Mouse (Mus musculus): ENCODE results near the gene Epo. TPM values are rescaled to one million over a fixed set of nuclear protein-coding genes. Genes with fewer than 3 reads are reported as not detected.

Epo gene
- total and polyA plus RNA-seq, 3 experiments = not detected

DNA sequence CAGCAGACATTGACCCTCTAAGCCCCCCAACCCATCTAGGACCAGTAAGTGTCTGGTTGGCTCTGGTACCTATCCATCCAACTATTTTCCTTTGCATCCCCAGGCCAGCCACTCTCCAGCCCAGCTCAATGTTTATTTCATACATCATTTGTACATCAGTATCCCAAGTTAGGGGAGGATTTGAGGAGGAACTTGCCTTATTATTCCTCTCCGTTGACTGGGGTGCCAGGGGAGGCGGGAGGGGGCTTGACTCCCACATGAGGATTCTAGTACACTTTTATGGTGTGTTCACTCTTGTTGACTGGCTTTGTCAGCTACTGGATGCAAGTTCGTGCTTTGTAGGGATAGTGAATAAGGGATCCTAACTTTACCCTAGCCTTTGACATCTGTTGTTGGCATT is 21.3 kb downstream of the Epo start:
- dilution Hi-C loops (cut with MboI; ENCODE audit: extremely low pct_ligation_motif_present, extremely low pct_unique_long_range_greater_than_20kb, low sequenced_read_pairs) = no loop called here

DNA sequence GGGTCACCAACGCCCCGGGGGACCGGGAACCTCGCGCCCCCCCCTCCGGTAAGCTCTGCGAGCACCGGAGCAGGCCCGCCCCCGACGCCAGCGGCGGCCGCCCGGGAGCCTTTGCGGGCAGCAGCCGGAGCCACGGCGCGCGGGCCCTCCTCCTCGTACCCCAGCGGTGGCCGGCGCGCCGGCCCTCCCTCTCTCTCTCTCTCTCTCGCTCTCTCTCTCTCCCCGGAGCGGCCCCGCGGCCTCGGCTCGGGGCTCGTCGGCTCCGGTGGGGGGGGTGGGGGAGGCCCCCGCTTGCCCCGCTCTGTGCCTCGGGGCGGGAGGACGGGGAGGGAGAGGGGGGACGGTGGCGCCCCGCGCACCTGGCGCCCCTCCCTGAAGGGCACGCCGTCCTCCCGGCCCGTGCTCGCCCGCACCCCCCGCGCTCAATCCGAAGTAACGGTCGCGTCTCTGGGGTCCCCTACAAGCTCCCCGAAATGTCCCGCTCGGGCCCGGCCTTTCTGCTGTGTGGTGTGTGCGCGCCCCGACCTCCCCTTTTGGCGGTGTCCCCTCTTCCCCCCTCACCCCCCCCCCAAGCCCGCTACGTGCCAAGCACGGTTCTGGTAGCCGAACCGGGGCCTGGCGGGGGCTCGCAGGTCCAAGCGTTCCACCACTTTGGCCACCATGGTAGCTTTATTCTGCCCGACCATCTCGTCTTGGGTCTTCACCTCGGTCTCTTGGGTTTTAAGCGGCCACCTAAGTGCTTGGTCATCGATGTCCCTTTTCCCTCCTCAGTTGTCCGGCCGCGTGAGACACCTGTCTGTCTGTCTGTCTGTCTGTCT is 22.3 kb downstream of the Epo start:
- H3K36me3 ChIP-seq (replicated peaks in 1 of 2; ENCODE audit: control insufficient read depth in 1 of 2, insufficient read depth in 1 of 2, low read length in 1 of 2) = peaks cover 4 to 28% of the 10 kb centered on the region in 2 experiments
- H3K4me2 ChIP-seq (ENCODE audit: insufficient read depth, low read depth, poor library complexity, severe bottlenecking) = peak overlapping the region; percentile 90
- H3K27ac ChIP-seq (ENCODE audit: insufficient read depth, low read depth) = no peak overlapping the region
- H3K9ac ChIP-seq (ENCODE audit: insufficient read depth, low read depth) = peak overlapping the region; percentile 95
- peaks cover 21% of the 10 kb centered on the region for H3K27me3 ChIP-seq (replicated peaks)
- TF ChIP-seq MAZ (IDR thresholded peaks at IDR 0.05; ENCODE audit: low read depth, low read length) = no peak
- TF ChIP-seq SMC3 (IDR thresholded peaks at IDR 0.05; ENCODE audit: low read depth, low read length) = no peak
- TF ChIP-seq JUN (IDR thresholded peaks at IDR 0.05; ENCODE audit: insufficient read depth, low read depth, low read length) = no peak
- no peak for TF ChIP-seq ELF1 (IDR thresholded peaks at IDR 0.05; ENCODE audit: low read depth, low read length)
- TF ChIP-seq SIN3A (IDR thresholded peaks at IDR 0.05; ENCODE audit: low read length) = no peak
- TF ChIP-seq MXI1 (IDR thresholded peaks at IDR 0.05; ENCODE audit: low read depth, low read length) = peak; percentile 19; the same call in 1 of the 2 replicates
- no peak for TF ChIP-seq RCOR1 (conservative IDR thresholded peaks at IDR 0.05; ENCODE audit: low read depth, low read length)
- no peak for TF ChIP-seq BHLHE40 (IDR thresholded peaks at IDR 0.05; ENCODE audit: low read depth, low read length)
- H3K4me1 ChIP-seq (ENCODE audit: control insufficient read depth in 1 of 2, insufficient read depth in 2 of 2) = peaks cover 3 to 34% of the 10 kb centered on the region in 2 experiments; a peak in 3 of 4 replicates
- in situ Hi-C loops (cut with MboI; ENCODE audit: low pct_ligation_motif_present, low pct_unique_long_range_greater_than_20kb, low sequenced_read_pairs) = loop anchor here (25.0 kb wide), 1 partner anchor 252 kb away; no protein-coding TSS in a partner anchor
- dilution Hi-C loops (cut with MboI; ENCODE audit: extremely low pct_ligation_motif_present, extremely low pct_unique_long_range_greater_than_20kb, low sequenced_read_pairs) = no loop called here
- H3K4me3 ChIP-seq (replicated peaks in 1 of 3; ENCODE audit: low read depth in 2 of 3, low read length in 2 of 3, poor library complexity in 1 of 3) = peak overlapping the region; percentile 45 to 76 (median 74)
- DNase-seq (ENCODE audit: extremely low read depth) = no peak
- H3K9me3 ChIP-seq (replicated peaks; ENCODE audit: low read length) = peaks cover 1% of the 10 kb centered on the region
- peaks cover 24% of the 10 kb centered on the region for H3K79me2 ChIP-seq (replicated peaks; ENCODE audit: control insufficient read depth, extremely low read depth, insufficient read depth, poor library complexity, severe bottlenecking)

More for the DNA sequence above, 21.3 kb downstream of the Epo start:
- TF ChIP-seq NRF1 (IDR thresholded peaks at IDR 0.05; ENCODE audit: low read depth, low read length) (no peak), MAX (IDR thresholded peaks at IDR 0.05; ENCODE audit: low read length) (no peak), POLR2A (IDR thresholded peaks at IDR 0.05; ENCODE audit: low read depth, low read length) (no peak), SIN3A (IDR thresholded peaks at IDR 0.05; ENCODE audit: low read length) (no peak), KAT2A (IDR thresholded peaks at IDR 0.05; ENCODE audit: insufficient replicate concordance, low read length) (no peak), CHD2 (IDR thresholded peaks at IDR 0.05; ENCODE audit: low read length) (no peak), ZKSCAN1 (IDR thresholded peaks at IDR 0.05; ENCODE audit: borderline replicate concordance, low read depth, low read length) (no peak), MXI1 (IDR thresholded peaks at IDR 0.05; ENCODE audit: low read depth, low read length) (no peak), MEF2A (IDR thresholded peaks at IDR 0.05; ENCODE audit: borderline replicate concordance, low read depth, low read length) (no peak), MAFK (IDR thresholded peaks at IDR 0.05; ENCODE audit: insufficient replicate concordance, low read length) (no peak), ELF1 (IDR thresholded peaks at IDR 0.05; ENCODE audit: low read depth, low read length) (no peak), NELFE (IDR thresholded peaks at IDR 0.05; ENCODE audit: low read depth, low read length) (no peak), ZMIZ1 (IDR thresholded peaks at IDR 0.05; ENCODE audit: low read depth, low read length) (no peak)
- H3K4me3 ChIP-seq (replicated peaks in 1 of 3; ENCODE audit: low read depth in 2 of 3, low read length in 2 of 3, poor library complexity in 1 of 3) = peak overlapping the region in 1 of 3 experiments; percentile 42
- H3K27me3 ChIP-seq (replicated peaks) = peaks cover 19% of the 10 kb centered on the region
- peak overlapping the region; percentile 95; the same call in 1 of the 2 replicates for H3K9ac ChIP-seq (ENCODE audit: insufficient read depth, low read depth)
- no peak overlapping the region for H3K27ac ChIP-seq (ENCODE audit: insufficient read depth, low read depth)
- no peaks in the 10 kb centered on the region for H3K9me3 ChIP-seq (replicated peaks; ENCODE audit: low read length)
- H3K4me1 ChIP-seq (ENCODE audit: control insufficient read depth in 1 of 2, insufficient read depth in 2 of 2) = peaks cover 3 to 35% of the 10 kb centered on the region in 2 experiments; a peak in 3 of 4 replicates
- H3K79me2 ChIP-seq (replicated peaks; ENCODE audit: control insufficient read depth, extremely low read depth, insufficient read depth, poor library complexity, severe bottlenecking) = peaks cover 26% of the 10 kb centered on the region
- no peak for DNase-seq (ENCODE audit: extremely low read depth)
- H3K4me2 ChIP-seq (ENCODE audit: insufficient read depth, low read depth, poor library complexity, severe bottlenecking) = peak overlapping the region; percentile 90
- H3K36me3 ChIP-seq (replicated peaks in 1 of 2; ENCODE audit: control insufficient read depth in 1 of 2, insufficient read depth in 1 of 2, low read length in 1 of 2) = peaks cover 4 to 33% of the 10 kb centered on the region in 2 experiments
- in situ Hi-C loops (cut with MboI; ENCODE audit: low pct_ligation_motif_present, low pct_unique_long_range_greater_than_20kb, low sequenced_read_pairs) = loop anchor here (25.0 kb wide), 1 partner anchor 251 kb away; no protein-coding TSS in a partner anchor
